Mouse (Mus musculus) C2C12 (cell line): ENCODE measurements around the gene Mcu.

ENCODE experiments used
- CEBPB ChIP-seq: IDR thresholded peaks from one replicate; pipeline ENCODE4 v1.6.1; 2011; ENCODE audit warnings: low read depth, mild to moderate bottlenecking, control low read depth, moderate library complexity
- CTCF ChIP-seq: IDR thresholded peaks from one replicate; pipeline ENCODE4 v1.5.1; 2011; ENCODE audit not compliant: control insufficient read depth, insufficient read depth, insufficient read length
- FOSL1 ChIP-seq: IDR thresholded peaks from one replicate; pipeline ENCODE4 v1.8.0; 2011; ENCODE audit warnings: mild to moderate bottlenecking, low read length; ENCODE audit not compliant: poor library complexity, insufficient read depth, severe bottlenecking
- MAX ChIP-seq: IDR thresholded peaks from one replicate; pipeline ENCODE4 v1.6.1; 2011; ENCODE audit warnings: mild to moderate bottlenecking, control low read depth
- MYOD1 ChIP-seq: IDR thresholded peaks from one replicate; pipeline ENCODE4 v1.6.1; 2011; ENCODE audit warnings: low read depth; ENCODE audit not compliant: control insufficient read depth, insufficient read length
- MYOG ChIP-seq: IDR thresholded peaks from one replicate; pipeline ENCODE4 v1.6.1; 2011; ENCODE audit not compliant: control insufficient read depth, insufficient read length; ENCODE audit errors: extremely low read depth
- USF1 ChIP-seq: IDR thresholded peaks from one replicate; pipeline ENCODE4 v1.6.1; 2011; ENCODE audit warnings: low read depth, mild to moderate bottlenecking, control low read depth, moderate library complexity

DNA sequence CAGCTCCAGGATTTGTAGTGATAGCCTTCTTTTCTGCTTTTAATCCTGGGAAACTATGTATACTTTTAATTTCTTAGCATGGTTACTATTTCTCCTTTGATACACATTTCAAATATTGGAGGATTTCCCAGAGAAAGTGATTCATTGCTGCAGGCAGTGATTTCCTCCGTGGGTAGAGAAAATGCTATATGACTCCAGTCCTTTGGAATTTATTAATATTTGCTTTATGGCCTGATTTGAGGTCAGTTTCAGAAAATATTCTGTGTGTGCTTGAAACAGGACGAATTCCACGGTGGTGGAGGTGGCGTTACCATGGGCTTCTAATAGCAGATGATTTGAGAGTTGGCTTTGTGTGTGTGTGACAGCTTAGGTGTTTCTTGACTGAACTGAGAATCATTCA is 107.3 kb downstream of the Mcu start:
- TF ChIP-seq CTCF (no peak), MAX (no peak), CEBPB (no peak), MYOG (no peak), USF1 (no peak), MYOD1 (no peak), FOSL1 (peak; percentile 59)
